Mouse (Mus musculus): ENCODE measurements around the gene P2ry13.

GRCm38 (mm10) chr3:59230912-59231311 is 20.2 kb upstream of the P2ry13 start:
- TF ChIP-seq CTCF (IDR thresholded peaks at IDR 0.05; ENCODE audit: borderline replicate concordance, insufficient read depth, low read depth, low read length): no peak
- TF ChIP-seq POLR2A (IDR thresholded peaks at IDR 0.05; ENCODE audit: borderline replicate concordance, insufficient read depth, low read length): no peak
